Mouse (Mus musculus) small intestine, adult 2 months (tissue): Measurements from ENCODE around the gene Klhl2.

Experiments used
- CTCF ChIP-seq: fragments of 200-500 bp; IDR thresholded peaks from 2 replicates; pipeline ENCODE4 v1.5.1; 2012; ENCODE audit warnings: low read depth, mild to moderate bottlenecking, control low read depth, inconsistent platforms, low read length, moderate library complexity, mixed read lengths; ENCODE audit not compliant: insufficient replicate concordance, insufficient read length; ENCODE audit errors: extremely low read depth
- POLR2A ChIP-seq: fragments of 200-500 bp; IDR thresholded peaks from 2 replicates; pipeline ENCODE4 v1.6.1; 2012; ENCODE audit warnings: low read depth, mild to moderate bottlenecking, control low read depth, inconsistent platforms, low read length, moderate library complexity

- no peak for TF ChIP-seq CTCF
- TF ChIP-seq POLR2A = no peak
These were observed 1.5 kb downstream of the Klhl2 start for GRCm38 (mm10) chr8:64848245-64848785.
